Mouse (Mus musculus) adrenal gland, adult 18-20 months (tissue): ENCODE measurements around the gene Serinc1. TPM values are rescaled to one million over a fixed set of nuclear protein-coding genes. Genes with fewer than 3 reads are reported as not detected.

Experiments used
- DNase-seq, 2 experiments: peaks; one replicate each; pipeline ENCODE4 v3.0.0; 2021 to 2022; ENCODE audit warnings: low spot score in 2 of 2
- total RNA-seq, 2 experiments: library from RNA; stranded (reverse); gene quantifications; 1 replicate in 1 of 2; 2 replicates in 1 of 2; pipeline ENCODE4 v1.2.3; 2021

Gene Serinc1
- total RNA-seq, 2 experiments from 2014 or later, result 309 to 380 TPM

- DNase-seq, result peak; percentile 90 to 93
Measured at GRCm38 (mm10) chr10:57485908-57486541, 46.3 kb downstream of the Serinc1 start, which contains the start of gene Hsf2. Gene Hsf2 (plus strand): TSS chr10:57486385.

- DNase-seq, result no peak
Measured at GRCm38 (mm10) chr10:57484741-57485140, 47.6 kb downstream of the Serinc1 start.

GRCm38 (mm10) chr10:57481717-57482116 is 50.6 kb downstream of the Serinc1 start:
- DNase-seq, result no peak

- no peak for DNase-seq
Measured at GRCm38 (mm10) chr10:57477121-57477843, 55.0 kb downstream of the Serinc1 start.

Other genes starting within 250 kb of the Serinc1 start
- gene Hsf2, start 46.1 kb downstream of the Serinc1 start, total RNA-seq, result 10 to 100 TPM; 12.4 to 16.5 TPM
- gene Pkib, start 99.5 kb upstream of the Serinc1 start, total RNA-seq, result 1 to 10 TPM in 1 of 2 experiments, under 1 TPM in 1; 0.80 to 1.2 TPM